Mouse (Mus musculus): ENCODE results near the gene Zranb3.

DNA sequence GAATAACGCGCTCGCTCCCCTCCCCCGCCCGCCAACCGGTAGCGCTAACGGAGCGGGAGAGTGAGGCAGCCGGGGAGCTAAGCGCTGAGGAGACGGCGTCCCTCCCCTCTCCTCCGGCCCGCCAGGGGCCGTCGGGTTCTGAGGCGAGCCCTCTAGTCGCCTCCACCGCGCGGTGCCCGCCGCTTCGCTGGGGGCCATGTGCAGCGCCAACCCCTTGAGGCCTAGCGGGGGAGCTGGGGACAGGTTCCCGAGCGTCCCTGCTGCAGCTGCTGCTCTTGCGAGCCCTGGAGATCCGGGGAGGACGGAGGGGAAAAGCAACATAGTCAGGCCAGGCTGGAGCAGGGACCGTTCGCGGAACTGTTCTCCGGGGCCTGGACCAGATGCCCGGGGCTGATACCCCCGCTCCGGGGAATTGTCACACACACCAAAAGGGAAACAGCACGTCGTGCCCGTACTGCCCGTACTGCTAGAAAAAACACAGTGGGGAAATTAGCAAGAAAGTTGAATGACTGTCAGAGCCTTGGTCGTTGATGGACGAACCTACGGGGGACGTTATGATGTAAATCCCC, 757 bp upstream of the Zranb3 start:
- TF ChIP-seq CTCF (IDR thresholded peaks at IDR 0.05; ENCODE audit: insufficient read depth, low read depth, low read length) (no peak), POLR2A (IDR thresholded peaks at IDR 0.05; ENCODE audit: insufficient read depth, low read depth, low read length) (no peak)

All from olfactory bulb, adult 2 months (tissue).